Mouse (Mus musculus) thymus, adult 18-20 months (tissue): ENCODE measurements around the gene Naa35.
"Not testable (repeated sequence)": the region's sequence is repeated elsewhere in the genome, so short reads cannot be mapped to it uniquely, and the experiment has no call there.

Experiments used
- DNase-seq, 2 experiments: peaks; one replicate each; pipeline ENCODE4 v3.0.0; 2022; ENCODE audit warnings: mixed read lengths in 2 of 2

Gene Naa35

DNA sequence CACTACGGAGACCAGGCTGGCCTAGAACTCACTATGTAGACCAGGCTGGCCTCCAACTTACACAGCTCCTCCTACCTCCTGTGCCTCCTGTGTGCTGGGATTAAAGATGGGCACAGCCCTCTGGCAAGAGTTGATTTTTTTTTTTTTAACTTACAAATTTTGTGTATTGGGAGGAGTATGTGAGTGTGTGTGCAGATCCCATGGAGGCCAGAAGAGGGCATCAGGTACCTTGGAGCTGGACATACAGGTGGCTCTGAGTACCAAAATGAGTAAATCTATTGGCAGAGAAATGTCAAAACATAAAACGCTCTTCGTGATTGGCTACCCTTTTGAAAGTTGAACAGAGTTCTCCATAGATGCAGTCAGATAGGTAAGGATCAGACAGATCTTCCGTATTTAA is 4.1 kb upstream of the Naa35 start:
- DNase-seq: no peak

DNA sequence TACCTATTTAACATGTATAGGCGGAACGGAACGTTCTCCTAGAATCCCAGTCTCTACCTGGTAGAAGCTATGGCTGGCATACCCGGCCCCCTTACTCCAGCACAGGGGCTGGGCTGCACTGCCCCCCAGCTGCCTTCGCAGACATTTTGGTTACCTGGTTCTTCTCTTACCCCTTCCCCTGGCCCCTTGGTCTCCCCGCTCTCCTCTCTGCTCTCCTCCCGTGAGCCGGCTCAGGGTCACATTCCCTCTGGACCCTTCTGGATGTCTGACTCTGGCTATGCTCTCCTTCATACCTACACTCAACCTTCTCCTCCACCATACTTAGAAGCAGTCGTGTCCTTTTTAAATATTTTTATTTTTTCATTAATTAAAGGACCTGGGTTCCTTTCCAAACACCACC is 578 bp upstream of the Naa35 start:
- DNase-seq: peak; percentile 36 to 49

DNA sequence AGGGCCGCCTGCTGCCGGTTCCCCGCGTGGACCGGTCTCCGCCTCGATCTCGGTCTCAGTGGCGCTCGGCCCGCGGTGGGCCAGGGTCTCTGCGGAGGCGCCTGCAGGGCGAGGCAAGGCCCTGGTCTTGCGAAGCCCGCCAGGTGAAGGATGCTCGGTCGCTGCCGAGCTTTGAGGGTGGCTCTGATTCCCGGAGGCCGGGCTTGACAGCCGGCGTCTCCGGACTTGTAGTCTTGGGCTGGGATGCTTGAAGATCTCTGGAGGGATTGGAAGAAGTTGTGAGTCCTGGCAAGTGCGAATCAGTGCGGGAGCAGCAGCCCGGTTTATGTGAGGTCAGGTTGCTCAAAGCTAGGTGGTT is 568 bp downstream of the Naa35 start:
- peak in 1 of 2 experiments; percentile 52 for DNase-seq

- no peak for DNase-seq
Measured at GRCm38 (mm10) chr13:59587201-59587600, 2.1 kb downstream of the Naa35 start.

DNA sequence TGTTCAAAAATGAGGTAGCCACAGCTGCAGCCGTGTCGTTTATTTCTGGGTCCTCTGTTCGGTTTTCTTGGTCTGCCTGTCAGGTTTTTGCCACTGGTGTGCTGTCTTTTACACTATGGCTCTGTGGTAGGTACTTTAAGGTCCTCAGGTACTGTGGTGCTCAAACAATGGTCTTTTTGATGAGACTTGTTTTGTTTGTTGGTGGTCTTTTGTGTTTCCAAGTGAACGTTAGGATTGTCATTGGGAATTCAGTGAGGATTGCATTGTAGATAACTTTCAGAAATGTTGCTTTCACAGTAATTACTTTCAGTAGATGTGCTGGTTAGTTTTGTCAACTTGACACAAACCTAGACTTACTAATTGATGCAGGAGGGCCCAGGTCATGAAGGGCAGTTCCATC is 4.6 kb downstream of the Naa35 start:
- no peak for DNase-seq

GRCm38 (mm10) chr13:59590691-59591090 is 5.6 kb downstream of the Naa35 start:
- DNase-seq: peak in 1 of 2 experiments; percentile 23

- DNase-seq: not testable (repeated sequence)
Measured at GRCm38 (mm10) chr13:59592058-59592457, 7.0 kb downstream of the Naa35 start.

DNA sequence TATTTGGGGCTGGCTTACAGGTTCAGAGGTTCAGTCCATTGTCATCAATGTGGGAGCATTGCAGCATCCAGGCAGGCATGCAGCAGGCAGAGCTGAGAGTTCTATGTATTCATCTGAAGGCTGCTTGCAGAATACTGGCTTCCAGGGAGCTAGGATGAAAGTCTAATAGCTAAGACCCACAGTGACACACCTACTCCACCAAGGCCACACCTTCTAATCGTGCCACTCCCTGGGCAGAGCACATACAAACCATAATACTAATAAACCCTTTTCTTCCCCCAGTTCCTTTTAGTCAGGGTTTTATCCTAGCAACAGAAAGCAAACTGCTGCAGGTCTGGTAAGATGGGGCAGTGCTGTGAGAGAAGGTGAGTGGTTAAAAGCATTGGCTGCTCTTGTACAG is 7.6 kb downstream of the Naa35 start:
- no peak for DNase-seq

GRCm38 (mm10) chr13:59603096-59603495 is 18.0 kb downstream of the Naa35 start:
- no peak for DNase-seq

- no peak for DNase-seq
Measured at GRCm38 (mm10) chr13:59604511-59604910, 19.5 kb downstream of the Naa35 start.

GRCm38 (mm10) chr13:59605221-59605922 is 20.3 kb downstream of the Naa35 start:
- DNase-seq: no peak

DNA sequence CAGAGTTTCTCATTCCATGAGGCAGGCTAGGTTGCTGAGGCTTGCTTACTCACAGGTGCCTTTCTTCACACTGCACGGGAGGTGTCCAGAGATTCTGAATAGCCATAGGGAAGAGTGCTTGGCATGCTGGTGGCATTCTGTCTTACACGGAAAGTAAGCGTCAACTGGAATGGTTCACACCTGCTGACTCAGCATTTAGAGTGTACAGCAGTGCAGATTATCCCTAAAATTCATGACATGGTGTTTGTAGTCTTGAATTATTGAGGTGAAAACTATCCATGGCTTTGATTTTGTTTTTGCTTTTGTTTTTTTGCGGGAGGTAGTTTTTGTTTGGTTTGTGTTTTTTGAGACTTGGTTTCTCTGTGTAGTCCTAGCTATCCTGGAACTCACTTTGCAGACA is 24.8 kb downstream of the Naa35 start:
- DNase-seq: no peak

- DNase-seq: no peak
Measured at GRCm38 (mm10) chr13:59610437-59610836, 25.4 kb downstream of the Naa35 start.

DNA sequence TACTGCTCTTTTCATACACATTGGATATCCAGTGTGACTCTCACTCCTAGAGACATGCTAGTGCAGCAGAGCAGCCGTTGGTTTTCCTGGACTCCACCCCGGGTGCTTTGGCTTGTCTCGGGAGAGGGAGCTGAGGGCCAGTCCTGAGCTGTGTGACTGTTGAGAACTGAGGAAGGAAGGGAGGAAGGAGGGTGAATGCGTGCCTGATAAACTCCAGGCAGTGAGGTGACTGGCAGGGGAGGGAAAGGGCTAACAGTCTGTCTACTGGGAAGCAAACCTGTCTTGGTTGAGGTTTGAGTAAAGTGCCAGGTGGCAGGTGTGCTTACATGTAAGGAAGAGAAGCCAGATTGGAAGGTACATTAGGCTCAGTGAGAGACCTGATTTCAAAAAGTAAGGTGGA is 28.8 kb downstream of the Naa35 start:
- no peak for DNase-seq

DNA sequence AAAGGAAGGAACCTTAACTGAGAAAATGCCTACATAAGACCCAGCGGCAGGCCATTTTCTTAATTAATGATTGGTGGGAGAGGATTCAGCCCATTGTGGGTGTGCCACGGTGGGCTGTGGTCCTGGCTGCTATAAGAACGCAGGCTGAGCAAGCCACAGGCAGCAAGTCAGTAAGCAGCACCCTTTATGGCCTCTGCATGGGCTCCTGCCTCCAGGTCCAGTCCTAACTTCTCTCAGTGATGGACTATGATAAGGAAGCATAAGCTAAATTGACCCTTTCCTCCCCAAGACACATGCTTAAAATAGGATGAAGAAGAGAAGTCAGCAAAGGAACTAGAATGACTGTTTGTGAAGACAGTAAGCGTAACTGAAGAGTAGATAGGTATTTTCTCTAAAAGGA is 30.1 kb downstream of the Naa35 start:
- no peak for DNase-seq

DNA sequence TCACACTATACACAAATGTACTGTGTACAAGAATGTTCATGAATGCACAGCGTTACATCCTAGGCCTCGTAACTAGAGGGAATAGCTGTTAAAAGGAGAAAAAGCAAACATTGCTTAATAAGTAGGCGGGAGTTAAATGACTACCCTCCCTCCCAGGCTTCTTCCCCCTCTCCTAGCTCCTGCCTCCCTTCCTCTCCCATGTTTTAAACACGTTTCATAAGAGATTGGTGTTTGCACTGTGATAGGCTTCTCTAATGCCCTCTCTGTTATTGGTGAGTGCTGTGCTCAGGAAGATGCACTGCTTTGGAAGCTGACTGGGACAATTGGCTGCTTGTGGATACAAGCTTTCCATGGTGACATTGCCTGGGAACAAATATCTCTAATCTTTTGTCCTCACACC is 30.5 kb downstream of the Naa35 start:
- no peak for DNase-seq

DNA sequence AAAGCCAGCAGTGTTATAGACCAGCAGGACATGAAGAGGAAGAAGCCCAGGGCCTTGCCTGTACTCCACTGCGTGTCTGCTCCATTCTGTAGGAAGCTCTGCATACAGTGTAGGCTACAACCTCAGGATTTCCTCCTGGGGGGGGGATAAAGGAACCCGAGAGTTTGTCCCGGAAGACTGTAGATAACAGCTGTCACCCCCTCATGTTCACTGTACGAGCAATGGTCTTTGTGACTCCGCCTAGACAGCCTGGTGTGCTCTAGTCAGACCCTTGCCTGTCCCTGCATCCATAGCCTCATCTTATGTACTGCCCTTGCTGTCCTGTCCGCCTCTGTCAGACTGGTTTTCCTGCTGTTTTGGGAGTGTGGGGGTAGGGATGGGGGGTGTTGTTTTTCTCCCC is 33.4 kb downstream of the Naa35 start:
- no peak for DNase-seq

DNA sequence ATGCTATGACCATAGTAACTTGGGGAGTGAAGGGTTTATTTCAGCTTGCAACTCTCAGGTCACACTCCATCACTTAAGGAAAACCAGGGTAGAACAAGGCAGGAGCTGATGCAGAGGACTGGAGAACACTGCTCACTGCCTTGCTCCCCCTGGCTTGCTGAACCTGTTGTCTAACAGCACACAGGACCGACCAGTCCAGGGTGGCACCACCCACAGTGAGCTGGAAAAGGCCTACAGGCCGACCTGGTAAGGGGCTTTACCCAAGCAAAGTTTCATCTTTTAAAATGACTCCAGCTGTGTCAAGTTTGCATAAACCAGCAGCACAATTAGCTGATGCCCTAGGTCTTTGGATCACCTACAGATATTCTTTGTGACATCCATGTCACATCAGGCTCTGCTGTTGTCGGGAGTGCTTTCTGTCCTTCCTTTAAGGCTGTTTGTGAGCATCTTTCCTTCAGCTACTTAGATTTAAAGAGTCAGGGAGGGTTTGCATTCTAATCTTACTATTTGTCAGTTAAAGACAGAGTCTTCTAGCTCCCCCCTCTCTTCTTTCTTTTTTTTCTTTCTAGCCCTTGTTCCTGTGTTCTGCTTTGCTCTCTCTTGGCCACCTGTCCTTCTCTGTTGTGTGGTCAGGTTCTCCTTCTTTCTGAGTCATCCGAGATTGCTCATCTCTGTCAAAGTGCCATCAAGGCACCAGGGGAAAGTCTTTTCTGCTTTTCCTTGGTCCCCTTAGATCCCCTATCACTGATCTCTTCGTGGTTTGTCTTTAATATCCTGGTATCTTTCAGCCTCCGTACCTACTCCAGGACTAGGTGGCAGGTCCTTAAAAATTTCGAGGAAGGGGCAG is 36.8 kb downstream of the Naa35 start:
- DNase-seq: no peak

DNA sequence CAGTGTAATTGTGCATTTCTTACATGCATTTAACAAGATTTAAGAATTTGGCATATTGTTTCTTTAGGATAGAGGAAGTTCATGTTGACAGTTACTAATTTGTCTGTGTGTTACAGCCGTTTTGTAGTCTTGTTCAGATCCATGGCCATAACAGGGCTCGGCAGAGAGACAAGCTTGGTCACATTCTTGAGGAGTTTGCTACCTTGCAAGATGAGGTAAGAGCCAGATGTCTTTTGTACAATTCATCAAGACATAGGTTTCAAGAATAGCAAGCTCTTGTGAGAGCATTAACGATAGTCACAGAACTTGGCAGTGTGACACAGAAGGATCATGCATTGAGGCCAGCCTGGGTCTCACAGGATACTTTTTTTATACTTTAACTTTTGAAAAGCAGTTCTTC is 39.3 kb downstream of the Naa35 start:
- no peak for DNase-seq

GRCm38 (mm10) chr13:59624903-59625302 is 39.8 kb downstream of the Naa35 start:
- no peak for DNase-seq

DNA sequence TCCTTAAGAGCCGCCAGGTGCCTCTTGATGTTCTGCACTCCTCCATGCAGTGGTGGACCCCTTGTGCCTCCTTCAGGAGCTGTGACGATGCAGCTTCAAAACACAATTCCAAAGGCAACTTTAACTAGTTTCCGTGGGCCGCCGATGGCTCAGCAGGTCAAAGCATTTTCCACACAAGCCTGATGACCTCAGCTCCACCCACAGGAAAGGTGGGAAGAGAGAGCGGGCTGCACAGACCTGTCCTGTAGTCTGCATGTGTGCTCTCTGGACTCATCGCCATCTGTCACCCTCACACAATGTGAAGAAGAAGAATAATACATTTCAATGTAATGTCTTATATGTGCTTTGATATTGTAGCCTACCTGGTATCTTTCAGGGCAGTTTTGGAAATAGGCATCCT is 41.7 kb downstream of the Naa35 start:
- no peak for DNase-seq

GRCm38 (mm10) chr13:59634637-59635036 is 49.6 kb downstream of the Naa35 start:
- DNase-seq: no peak

GRCm38 (mm10) chr13:59637800-59638199 is 52.7 kb downstream of the Naa35 start:
- DNase-seq: no peak

DNA sequence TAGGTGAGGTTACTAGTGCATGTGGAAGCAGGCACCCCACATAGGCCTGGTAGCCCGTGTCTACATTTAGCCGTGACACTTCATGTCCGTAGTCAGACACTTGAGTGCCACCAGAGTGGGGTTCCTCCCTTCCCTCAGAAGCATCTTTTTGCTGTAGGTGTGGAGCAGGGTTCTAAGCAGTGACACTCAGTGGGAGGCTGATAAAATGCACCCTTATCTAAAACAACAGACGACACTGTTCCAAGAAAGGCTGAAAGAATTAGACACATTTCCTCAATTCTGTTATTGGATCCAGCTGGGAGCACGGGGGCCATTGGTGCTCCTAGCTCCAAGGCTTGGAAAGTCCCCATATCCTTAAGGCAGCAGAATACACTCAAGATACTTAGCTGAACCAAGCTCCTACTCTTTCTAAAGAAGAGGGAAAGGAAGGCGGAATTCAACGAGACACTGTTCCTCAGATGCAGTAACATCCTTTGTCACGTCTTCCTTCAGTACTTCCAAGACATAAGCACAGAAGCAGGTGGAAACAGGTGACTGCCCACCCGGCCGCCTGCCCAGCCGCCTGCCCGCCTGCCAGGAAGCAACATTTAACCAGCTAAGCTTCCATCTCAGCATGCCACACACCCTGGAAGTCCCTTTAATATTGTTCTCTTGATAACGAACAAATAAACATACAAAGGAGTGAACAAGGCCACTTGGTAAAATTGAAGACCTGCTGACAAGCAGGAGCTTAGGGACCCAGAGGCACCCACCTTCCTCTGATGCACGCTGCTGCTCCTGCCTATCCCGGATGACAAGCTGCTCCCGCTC is 54.5 kb downstream of the Naa35 start:
- no peak for DNase-seq
